21 mouse cellular contexts compared by ENCODE assay signal in the genomic region with DNA sequence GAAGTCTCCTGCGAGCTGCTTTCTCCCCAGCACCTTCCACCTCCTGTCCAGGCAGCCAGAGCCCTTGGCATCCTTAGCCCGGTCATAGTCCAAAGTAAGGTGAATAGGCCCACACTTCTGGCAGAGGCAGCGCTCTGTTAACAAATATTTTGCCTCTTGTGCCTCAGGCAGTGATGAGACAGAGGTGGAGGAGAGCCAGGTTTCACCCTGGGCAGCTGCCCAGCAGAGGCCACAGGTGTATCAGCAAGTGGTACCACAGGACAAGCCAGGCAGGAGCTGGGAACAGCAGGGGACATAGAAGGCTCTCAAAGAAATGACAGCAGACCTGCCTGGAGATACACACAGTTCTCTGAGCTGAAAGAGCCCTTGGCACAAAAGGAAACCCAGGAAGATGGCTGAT. TPM values are rescaled to one million over a fixed set of nuclear protein-coding genes. Genes with fewer than 3 reads are reported as not detected.
A peak's percentile ranks its signal among the peaks of the same experiment; 100 is the strongest.
DNase-seq lines count a peak whose midpoint lies in the region; ATAC-seq and TF ChIP-seq lines count a peak whose summit lies in the region.
"Had no signal": no experiment of that assay in that cellular context is flagged by ENCODE, and none has a peak within 500 bp of the region (broad histone marks: within the 10 kb centered on the region; RNA-seq: fewer than 3 reads in every experiment).

No protein-coding gene starts in this region.

- no peak for TF ChIP-seq POLR2A in kidney, adult 2 months (IDR thresholded peaks at IDR 0.05; ENCODE audit: low read depth, low read length)

- H3K9me3 ChIP-seq in kidney, embryonic 14.5 days (ENCODE audit: control insufficient read depth, low read length) = no peaks in the 10 kb centered on the region
- no peaks in the 10 kb centered on the region for H3K9me3 ChIP-seq in liver, postnatal 0 days (ENCODE audit: low read length)
- no peaks in the 10 kb centered on the region for H3K9me3 ChIP-seq in liver, embryonic 12.5 days (replicated peaks)
- H3K9me3 ChIP-seq: embryonic facial prominence, embryonic 13.5 days; forebrain, embryonic 12.5 days; heart, embryonic 15.5 days had no signal

- H3K9ac ChIP-seq in kidney, embryonic 14.5 days (ENCODE audit: low read depth, low read length) = no peak overlapping the region
- no peak overlapping the region for H3K9ac ChIP-seq in liver, postnatal 0 days (replicated peaks)
- no peak overlapping the region for H3K9ac ChIP-seq in liver, embryonic 12.5 days
- H3K9ac ChIP-seq: embryonic facial prominence, embryonic 13.5 days; forebrain, embryonic 12.5 days; forebrain, postnatal 0 days; heart, embryonic 15.5 days had no signal

- peaks cover 66% of the 10 kb centered on the region for H3K4me1 ChIP-seq in kidney, adult 2 months (ENCODE audit: control insufficient read depth, insufficient read depth, low read length)
- H3K4me1 ChIP-seq in kidney, embryonic 14.5 days (ENCODE audit: control insufficient read depth, insufficient read depth, low read length) = peaks cover 8% of the 10 kb centered on the region
- H3K4me1 ChIP-seq in liver, postnatal 0 days (ENCODE audit: insufficient read depth) = peaks cover 19% of the 10 kb centered on the region
- peaks cover 24% of the 10 kb centered on the region for H3K4me1 ChIP-seq in liver, embryonic 12.5 days

- WGBS in kidney, adult 2 months = 39% methylated on average over 3 of the region's 3 CpGs
- WGBS in kidney, embryonic 14.5 days = 95% methylated on average over 3 of the region's 3 CpGs
- 63% methylated on average over 3 of the region's 3 CpGs for WGBS in liver, postnatal 0 days (ENCODE audit: insufficient replicate concordance)
- WGBS in liver, embryonic 12.5 days (ENCODE audit: insufficient replicate concordance) = 57% methylated on average over 3 of the region's 3 CpGs

- no peak overlapping the region for H3K4me2 ChIP-seq in kidney, embryonic 14.5 days (replicated peaks; ENCODE audit: low read depth, low read length)
- no peak overlapping the region for H3K4me2 ChIP-seq in liver, postnatal 0 days (ENCODE audit: low read depth, low read length)
- no peak overlapping the region for H3K4me2 ChIP-seq in liver, embryonic 12.5 days
- H3K4me2 ChIP-seq: embryonic facial prominence, embryonic 13.5 days; forebrain, embryonic 12.5 days; heart, embryonic 11.5 days; heart, embryonic 15.5 days had no signal

- TF ChIP-seq EP300 in liver, postnatal 0 days (IDR thresholded peaks at IDR 0.05; ENCODE audit: low read depth) = no peak

- H3K27ac ChIP-seq in kidney, adult 2 months (ENCODE audit: insufficient read depth, low read depth, low read length) = peak overlapping the region; percentile 54
- no peak overlapping the region for H3K27ac ChIP-seq in kidney, embryonic 14.5 days (ENCODE audit: low read depth, low read length)
- H3K27ac ChIP-seq in liver, postnatal 0 days (ENCODE audit: low read depth) = no peak overlapping the region
- no peak overlapping the region for H3K27ac ChIP-seq in liver, embryonic 12.5 days
- H3K27ac ChIP-seq: embryonic facial prominence, embryonic 13.5 days; forebrain, embryonic 12.5 days; heart, adult 2 months; heart, embryonic 15.5 days had no signal

- no peaks in the 10 kb centered on the region for H3K36me3 ChIP-seq in kidney, adult 2 months (ENCODE audit: control insufficient read depth, insufficient read depth, low read length)
- H3K36me3 ChIP-seq in kidney, embryonic 14.5 days (ENCODE audit: control insufficient read depth, insufficient read depth, low read length) = no peaks in the 10 kb centered on the region
- no peaks in the 10 kb centered on the region for H3K36me3 ChIP-seq in liver, postnatal 0 days (replicated peaks; ENCODE audit: insufficient read depth, low read length)
- no peaks in the 10 kb centered on the region for H3K36me3 ChIP-seq in liver, embryonic 12.5 days
- H3K36me3 ChIP-seq: embryonic facial prominence, embryonic 13.5 days; forebrain, embryonic 12.5 days; G1E; heart, embryonic 15.5 days had no signal

- no peak for TF ChIP-seq CTCF in kidney, adult 2 months (conservative IDR thresholded peaks at IDR 0.05; ENCODE audit: insufficient read depth, insufficient read length, low read depth, low read length)
- peak; percentile 10; the same call in 1 of the 2 replicates for TF ChIP-seq CTCF in liver, postnatal 0 days (IDR thresholded peaks at IDR 0.05; ENCODE audit: low read depth)

- peak; percentile 95 for DNase-seq in kidney, adult 2 months
- DNase-seq in liver, postnatal 0 days = peak; percentile 41
- peak; percentile 70 for DNase-seq in kidney, postnatal 10 days
- DNase-seq in kidney, postnatal 36 days = peak; percentile 86 to 91
- no peak for DNase-seq in thymus, postnatal 4 days
- DNase-seq: adrenal gland, postnatal 10 days; cerebellum, adult 11 months; cerebellum, adult 8-10 months; cerebellum, postnatal 36 days; forebrain, postnatal 0 days; gastrocnemius, postnatal 14 days; heart, adult 2 months; heart, postnatal 14 days had no signal

- no peak overlapping the region for H3K4me3 ChIP-seq in kidney, adult 2 months (ENCODE audit: insufficient read depth, low read depth, low read length)
- H3K4me3 ChIP-seq in kidney, embryonic 14.5 days (ENCODE audit: low read length) = no peak overlapping the region
- H3K4me3 ChIP-seq in liver, postnatal 0 days (ENCODE audit: low read depth, low read length) = no peak overlapping the region
- H3K4me3 ChIP-seq in liver, embryonic 12.5 days = no peak overlapping the region
- H3K4me3 ChIP-seq: embryonic facial prominence, embryonic 13.5 days; forebrain, embryonic 12.5 days; heart, adult 2 months; heart, embryonic 15.5 days had no signal

- no peak for ATAC-seq in kidney, embryonic 14.5 days (ENCODE audit: low FRiP score, low TSS enrichment)
- peak; percentile 40; the same call in 1 of the 2 replicates for ATAC-seq in liver, postnatal 0 days
- ATAC-seq in liver, embryonic 12.5 days = no peak
- ATAC-seq in megakaryocyte progenitor cell, adult 5-6 weeks (replicated peaks; ENCODE audit: poor library complexity) = no peak
- ATAC-seq: forebrain, postnatal 0 days had no signal

- no peaks in the 10 kb centered on the region for H3K27me3 ChIP-seq in kidney, adult 2 months (replicated peaks; ENCODE audit: control insufficient read depth, insufficient read depth, low read length)
- H3K27me3 ChIP-seq in kidney, embryonic 14.5 days (ENCODE audit: control insufficient read depth, insufficient read depth, low read length) = no peaks in the 10 kb centered on the region
- no peaks in the 10 kb centered on the region for H3K27me3 ChIP-seq in liver, postnatal 0 days (ENCODE audit: insufficient read depth, low read length)
- H3K27me3 ChIP-seq in liver, embryonic 12.5 days (replicated peaks) = peaks cover 24% of the 10 kb centered on the region
- H3K27me3 ChIP-seq: embryonic facial prominence, embryonic 13.5 days had no signal

RNA-seq across cellular contexts. Expression of a gene that starts 23.6 kb away (rescaled TPM):
- polyA plus RNA-seq in kidney, adult 2 months (2012; rRNA removed) = 20.5 and 21.3 TPM in 2 replicates
- polyA plus RNA-seq in kidney, embryonic 14.5 days (2014; fragmentation: Nextera tagmentation; extraction: Ambion mirVana) = 3.3 and 5.3 TPM in 2 replicates
- 1.9 and 2.5 TPM in 2 replicates for polyA plus RNA-seq in liver, postnatal 0 days (2015; fragmentation: Nextera tagmentation; extraction: Ambion mirVana)
- 0.37 and 0.38 TPM in 2 replicates for polyA plus RNA-seq in liver, embryonic 12.5 days (2016; fragmentation: Nextera tagmentation; extraction: Ambion mirVana)
- total RNA-seq in megakaryocyte progenitor cell, adult 5-6 weeks (2015) = 0.10 TPM in 1 of 2 replicates, not detected in the other
- total RNA-seq in megakaryocyte progenitor cell, adult 5-6 weeks (2017) = not detected in 2 replicates
- polyA plus RNA-seq: G1E had no signal
